Mouse (Mus musculus) hindbrain, embryonic 11.5 days (tissue): ENCODE data around the gene Gp9. TPM values are rescaled to one million over a fixed set of nuclear protein-coding genes. Genes with fewer than 3 reads are reported as not detected.

Source experiments
- ATAC-seq: fragments of 200-750 bp; cut with Nextera tagmentation; 2 replicates; pipeline ENCODE4 v1.8.0; 2017; ENCODE audit warnings: mild to moderate bottlenecking, moderate TSS enrichment, moderate library complexity; ENCODE audit not compliant: low FRiP score
- DNase-seq: peaks from one replicate; pipeline ENCODE4 v3.0.0-alpha.2; 2015; ENCODE audit warnings: low spot score
- H3K27ac ChIP-seq: fragments of 300-500 bp; sonication (generic); 2 replicates; pipeline ENCODE4 v1.5.1; 2014; ENCODE audit warnings: mild to moderate bottlenecking, low read depth, low read length
- H3K27me3 ChIP-seq: fragments of 300-500 bp; sonication (generic); 2 replicates; pipeline ENCODE4 v1.6.1; 2014; ENCODE audit warnings: mild to moderate bottlenecking, low read length, moderate library complexity, mixed read lengths; ENCODE audit not compliant: control insufficient read depth, insufficient read depth
- H3K36me3 ChIP-seq: fragments of 300-500 bp; sonication (generic); 2 replicates; pipeline ENCODE4 v1.6.1; 2014; ENCODE audit warnings: mild to moderate bottlenecking, low read length, moderate library complexity, mixed read lengths; ENCODE audit not compliant: control insufficient read depth, insufficient read depth
- H3K4me1 ChIP-seq: fragments of 300-500 bp; sonication (generic); replicated peaks from 2 replicates; pipeline ENCODE4 v1.6.1; 2014; ENCODE audit warnings: low read length, mixed read lengths; ENCODE audit not compliant: control insufficient read depth, insufficient read depth
- H3K4me2 ChIP-seq: fragments of 300-500 bp; sonication (generic); replicated peaks from 2 replicates; pipeline ENCODE4 v1.6.1; 2014; ENCODE audit warnings: mild to moderate bottlenecking, low read depth, low read length
- H3K4me3 ChIP-seq: fragments of 300-500 bp; sonication (generic); 2 replicates; pipeline ENCODE4 v1.5.1; 2014; ENCODE audit warnings: low read depth, low read length
- H3K9ac ChIP-seq: fragments of 300-500 bp; sonication (generic); 2 replicates; pipeline ENCODE4 v1.6.1; 2014; ENCODE audit warnings: low read depth, low read length
- H3K9me3 ChIP-seq: fragments of 300-500 bp; sonication (generic); 2 replicates; pipeline ENCODE4 v1.6.1; 2016; ENCODE audit warnings: low read length; ENCODE audit not compliant: control insufficient read depth
- WGBS: fragments of 180-500 bp; shearing (Covaris S2); extraction: QIAGEN DNeasy Blood & Tissue Kit; methylation state at CpG from one replicate; pipeline ENCODE4 v1.1.7; 2014; 5-methylcytosine and 5-hydroxymethylcytosine counted together
- polyA plus RNA-seq: library from polyadenylated mRNA; unstranded; fragments of >200 nt; fragmentation: Nextera tagmentation; extraction: Ambion mirVana; gene quantifications from 2 replicates; pipeline ENCODE4 v1.2.1, GENCODE M21; 2014

Gp9 gene
- polyA plus RNA-seq, 1 experiment from 2014 or later: 2.2 TPM

DNA sequence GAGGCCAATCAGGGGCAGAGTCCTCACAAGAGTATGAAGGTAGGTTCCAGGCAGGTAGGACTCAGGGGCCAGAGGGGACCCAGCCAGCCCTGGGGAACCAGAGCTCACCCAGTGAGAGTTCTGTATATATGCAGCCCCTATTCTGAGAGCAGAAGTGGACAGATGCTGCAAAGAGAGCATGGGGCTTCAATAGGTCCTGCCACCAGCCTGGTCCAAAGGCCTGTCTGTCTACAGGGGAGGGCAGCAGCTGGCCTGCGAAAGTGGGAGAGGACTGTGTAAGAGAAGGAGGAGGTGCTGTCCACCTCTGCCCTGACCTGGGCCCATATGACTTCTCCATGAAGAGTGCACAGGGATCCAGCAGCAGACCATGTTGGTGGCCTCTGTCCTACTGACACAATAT is 1.2 kb upstream of the Gp9 start:
- Histone ChIP-seq H3K9me3 (no peaks in the 10 kb centered on the region), H3K4me1 (no peaks in the 10 kb centered on the region), H3K9ac (no peak overlapping the region), H3K27me3 (no peaks in the 10 kb centered on the region), H3K36me3 (no peaks in the 10 kb centered on the region), H3K27ac (no peak overlapping the region), H3K4me2 (no peak overlapping the region), H3K4me3 (no peak overlapping the region)
- ATAC-seq (no peak), DNase-seq (no peak)
- 86% methylated on average over 1 of the region's 1 CpGs for WGBS

DNA sequence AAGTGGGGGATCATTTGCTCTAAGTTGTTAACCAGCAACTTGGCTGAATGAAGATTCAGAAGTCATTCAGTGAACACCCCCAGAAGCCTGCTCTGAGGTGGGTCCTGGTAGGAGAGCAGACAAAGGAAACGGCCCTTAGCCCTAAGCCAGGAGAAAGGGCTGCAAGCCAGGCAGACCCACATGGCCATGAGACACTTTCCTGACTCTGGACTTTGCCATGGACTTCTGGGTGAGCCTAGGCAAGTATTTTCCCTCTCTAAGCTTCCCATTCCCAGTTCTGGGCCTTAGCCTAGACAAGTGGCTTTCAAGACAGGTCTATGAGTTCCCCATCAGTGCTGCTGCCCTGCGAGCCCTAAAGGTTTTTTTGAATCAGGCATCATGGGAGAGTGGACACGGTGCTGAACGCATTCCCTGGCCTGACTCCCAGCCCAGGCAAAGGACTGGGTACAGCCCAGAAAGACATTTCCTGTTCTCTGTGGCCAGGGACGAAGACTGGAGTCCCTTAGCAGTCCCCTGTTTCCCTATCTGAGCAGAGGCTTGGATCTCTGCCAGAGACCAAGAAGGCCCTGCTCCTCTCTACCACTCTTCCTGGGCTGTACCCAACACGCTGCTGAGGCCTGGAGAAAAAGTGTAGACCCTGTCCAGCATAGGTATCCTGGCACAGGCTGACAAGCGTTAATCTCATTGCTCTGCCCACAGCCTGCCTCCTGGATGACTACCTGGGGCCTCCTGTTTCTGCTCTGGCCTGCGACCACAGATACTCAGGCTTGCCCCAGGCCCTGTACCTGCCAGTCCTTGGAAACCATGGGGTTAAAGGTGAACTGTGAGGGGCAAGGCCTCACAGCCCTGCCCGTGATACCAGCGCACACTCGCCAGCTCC is 662 bp downstream of the Gp9 start:
- 86% methylated on average over 11 of the region's 11 CpGs for WGBS
- H3K4me1 ChIP-seq: no peaks in the 10 kb centered on the region
- ATAC-seq: no peak
- no peak overlapping the region for H3K9ac ChIP-seq
- H3K36me3 ChIP-seq: no peaks in the 10 kb centered on the region
- H3K27me3 ChIP-seq: no peaks in the 10 kb centered on the region
- H3K9me3 ChIP-seq: no peaks in the 10 kb centered on the region
- no peak overlapping the region for H3K4me2 ChIP-seq
- H3K4me3 ChIP-seq: no peak overlapping the region
- no peak for DNase-seq
- no peak overlapping the region for H3K27ac ChIP-seq

DNA sequence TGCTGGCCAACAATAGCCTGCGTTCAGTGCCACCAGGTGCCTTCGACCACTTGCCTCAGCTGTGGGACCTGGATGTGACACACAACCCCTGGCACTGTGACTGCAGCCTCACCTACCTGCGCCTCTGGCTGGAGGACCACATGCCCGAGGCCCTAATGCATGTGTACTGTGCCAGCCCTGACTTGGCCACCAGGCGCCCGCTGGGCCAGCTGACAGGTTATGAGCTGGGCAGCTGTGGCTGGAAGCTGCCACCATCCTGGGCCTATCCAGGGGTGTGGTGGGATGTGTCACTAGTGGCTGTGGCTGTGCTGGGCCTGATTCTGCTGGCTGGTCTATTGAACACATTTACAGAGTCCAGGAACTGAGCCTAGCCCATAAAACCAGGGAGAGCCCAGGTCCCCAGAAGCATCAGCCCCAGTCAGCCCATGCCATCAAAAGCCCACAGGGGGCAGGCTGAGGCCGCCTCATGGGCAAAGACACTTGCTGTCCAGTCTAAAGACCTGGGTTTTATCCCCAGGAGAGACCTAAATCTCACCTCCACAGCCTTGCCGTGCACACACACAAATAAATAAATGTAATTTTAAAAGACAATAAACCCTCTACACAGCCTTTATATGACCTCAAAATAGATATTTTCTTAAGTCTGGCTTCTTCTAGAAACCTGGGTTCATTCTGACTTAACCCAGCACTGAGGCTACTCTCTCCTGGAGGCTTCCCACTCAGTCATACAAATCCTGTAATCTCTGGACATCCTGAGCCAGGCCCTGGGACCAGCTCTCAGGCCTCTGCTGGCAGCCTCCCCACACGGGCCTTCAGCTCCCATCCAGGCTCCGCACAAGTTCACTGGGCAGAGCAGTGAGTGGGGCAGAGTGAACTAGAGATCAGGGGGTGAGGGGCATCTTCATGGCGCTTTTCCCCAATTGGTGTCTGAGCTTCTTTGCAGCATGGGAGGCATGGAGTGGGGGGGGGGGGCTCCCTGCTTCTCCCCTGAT is 1.6 kb downstream of the Gp9 start:
- Histone ChIP-seq H3K4me3 (no peak overlapping the region), H3K9ac (no peak overlapping the region), H3K27ac (no peak overlapping the region), H3K27me3 (no peaks in the 10 kb centered on the region), H3K4me2 (no peak overlapping the region), H3K36me3 (no peaks in the 10 kb centered on the region), H3K9me3 (no peaks in the 10 kb centered on the region), H3K4me1 (no peaks in the 10 kb centered on the region)
- DNase-seq (no peak), ATAC-seq (no peak)
- 85% methylated on average over 11 of the region's 11 CpGs for WGBS

- H3K36me3 ChIP-seq: no peaks in the 10 kb centered on the region
- 81% methylated on average over 10 of the region's 10 CpGs for WGBS
- no peak overlapping the region for H3K4me2 ChIP-seq
- DNase-seq (no peak), ATAC-seq (no peak)
- H3K27me3 ChIP-seq: no peaks in the 10 kb centered on the region
- H3K4me1 ChIP-seq: no peaks in the 10 kb centered on the region
- no peak overlapping the region for H3K9ac ChIP-seq
- H3K27ac ChIP-seq: no peak overlapping the region
- no peaks in the 10 kb centered on the region for H3K9me3 ChIP-seq
- H3K4me3 ChIP-seq: no peak overlapping the region
Measured at GRCm38 (mm10) chr6:87780546-87781301, 2.9 kb downstream of the Gp9 start.

DNA sequence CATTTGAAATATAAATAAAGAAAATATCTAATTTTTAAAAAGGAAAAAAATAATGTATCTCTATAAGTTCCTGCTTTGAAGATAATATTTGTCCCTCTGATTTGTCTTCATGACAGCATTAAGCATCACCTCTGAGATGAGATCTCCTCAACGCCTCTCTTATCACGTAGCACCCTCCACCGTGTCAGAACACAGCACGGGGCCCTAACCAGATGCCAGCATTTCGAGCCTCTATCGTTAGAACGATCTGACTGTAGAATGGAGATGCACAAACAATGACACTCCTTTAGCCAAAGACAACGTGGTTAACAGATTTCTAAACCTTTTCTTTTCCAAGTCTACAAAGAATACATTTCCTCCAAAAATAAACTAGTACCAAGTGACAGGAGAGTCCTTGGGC is 6.2 kb downstream of the Gp9 start:
- H3K4me2 ChIP-seq: no peak overlapping the region
- H3K4me1 ChIP-seq: no peaks in the 10 kb centered on the region
- H3K27ac ChIP-seq: no peak overlapping the region
- ATAC-seq (no peak), DNase-seq (no peak)
- H3K4me3 ChIP-seq: no peak overlapping the region
- H3K9ac ChIP-seq: no peak overlapping the region
- no peaks in the 10 kb centered on the region for H3K27me3 ChIP-seq
- H3K36me3 ChIP-seq: no peaks in the 10 kb centered on the region
- no peaks in the 10 kb centered on the region for H3K9me3 ChIP-seq
- 83% methylated on average over 8 of the region's 8 CpGs for WGBS

DNA sequence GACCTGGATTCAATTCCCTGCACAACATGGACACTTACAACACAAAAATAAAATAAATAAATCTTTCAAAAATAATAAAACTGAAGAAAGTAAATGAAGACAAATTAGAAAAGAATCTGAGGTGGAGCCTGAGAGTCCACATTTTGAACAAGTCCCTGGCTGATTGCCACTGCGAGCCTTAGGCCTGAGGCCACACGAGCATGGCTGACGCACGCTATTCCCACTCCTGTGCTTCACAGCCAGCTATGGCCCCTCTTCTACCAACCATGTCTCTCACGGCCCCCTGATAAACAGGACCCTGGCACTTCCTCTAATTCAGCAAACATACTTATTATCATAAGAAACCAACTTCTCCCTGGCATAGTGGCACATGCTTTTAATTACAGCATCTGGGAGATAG is 8.7 kb downstream of the Gp9 start:
- no peak for ATAC-seq
- Histone ChIP-seq H3K4me3 (no peak overlapping the region), H3K9me3 (no peaks in the 10 kb centered on the region), H3K4me2 (no peak overlapping the region), H3K4me1 (no peaks in the 10 kb centered on the region), H3K36me3 (no peaks in the 10 kb centered on the region), H3K27me3 (no peaks in the 10 kb centered on the region), H3K9ac (no peak overlapping the region), H3K27ac (no peak overlapping the region)
- WGBS: 89% methylated on average over 5 of the region's 5 CpGs
- no peak for DNase-seq

DNA sequence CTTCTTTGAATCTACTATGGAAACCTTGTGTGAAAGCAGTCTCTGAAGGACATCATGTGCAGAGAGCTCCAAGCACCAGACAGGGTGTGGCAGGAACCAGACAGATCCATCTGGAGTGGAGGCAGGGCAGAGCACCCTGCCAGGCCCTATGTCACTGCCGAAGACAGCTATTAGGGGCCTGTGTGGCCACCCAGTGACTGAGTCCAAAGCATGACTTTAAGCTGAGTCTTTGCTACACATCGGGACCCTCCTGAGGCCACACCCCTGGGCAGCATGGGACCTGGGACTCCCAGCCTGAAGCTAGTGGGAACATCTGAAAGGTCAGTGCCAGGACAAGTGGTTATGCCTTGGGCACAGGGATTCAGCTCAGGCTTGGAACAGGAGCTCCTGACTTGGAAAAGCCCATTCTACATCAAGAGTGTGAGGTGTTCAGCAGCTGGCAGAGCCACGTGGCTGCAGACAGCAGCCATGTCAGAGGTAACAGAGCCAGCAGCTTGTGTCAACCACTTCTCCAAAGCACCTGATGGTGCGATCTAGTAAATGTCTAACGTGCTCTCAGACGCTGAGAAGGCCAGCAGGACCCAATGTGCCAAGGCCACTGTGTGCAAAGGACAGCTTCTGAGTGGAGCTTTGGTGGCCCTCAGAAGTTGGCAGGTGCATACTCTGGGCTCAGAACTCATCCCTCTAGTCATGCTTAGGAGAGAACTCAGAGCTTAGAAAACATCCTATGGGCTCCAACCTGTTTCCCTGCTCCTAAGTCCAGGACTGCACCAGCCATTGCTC is 9.4 kb downstream of the Gp9 start:
- WGBS: 88% methylated on average over 6 of the region's 6 CpGs
- no peak overlapping the region for H3K9ac ChIP-seq

More for the DNA sequence above, 9.4 kb downstream of the Gp9 start:
- no peak for DNase-seq
- no peak overlapping the region for H3K4me2 ChIP-seq
- H3K4me3 ChIP-seq: no peak overlapping the region
- H3K27ac ChIP-seq: no peak overlapping the region
- ATAC-seq: no peak
- no peaks in the 10 kb centered on the region for H3K4me1 ChIP-seq
- no peaks in the 10 kb centered on the region for H3K9me3 ChIP-seq
- H3K36me3 ChIP-seq: no peaks in the 10 kb centered on the region
- no peaks in the 10 kb centered on the region for H3K27me3 ChIP-seq
